Mouse (Mus musculus): Measurements from ENCODE around the gene Tent5b.

GRCm38 (mm10) chr4:133435921-133436320 lies 44.0 kb upstream of the Tent5b start:
- no peak for TF ChIP-seq GATA1 (IDR thresholded peaks at IDR 0.05; ENCODE audit: borderline replicate concordance, low read length)
- no peak for TF ChIP-seq CTCF (IDR thresholded peaks at IDR 0.05; ENCODE audit: low read depth, low read length)
- TF ChIP-seq GATA2 (IDR thresholded peaks at IDR 0.05; ENCODE audit: borderline replicate concordance, low read depth, low read length): no peak
